Mouse (Mus musculus) lung, adult 2 months (tissue): Measurements from ENCODE around the gene Cntln. TPM values are rescaled to one million over a fixed set of nuclear protein-coding genes. Genes with fewer than 3 reads are reported as not detected.

Experiments
- DNase-seq: peaks from one replicate; pipeline ENCODE4 v3.0.0; 2022
- H3K4me1 ChIP-seq: fragments of 200-500 bp; 2 replicates; pipeline ENCODE4 v1.6.1; 2011; ENCODE audit warnings: low read length; ENCODE audit not compliant: control insufficient read depth, insufficient read depth
- H3K4me3 ChIP-seq: fragments of 200-500 bp; replicated peaks from 2 replicates; pipeline ENCODE3; 2011; ENCODE audit warnings: low read depth, mild to moderate bottlenecking, control low read depth, low read length; ENCODE audit errors: extremely low read depth
- CTCF ChIP-seq: fragments of 200-500 bp; IDR thresholded peaks from 2 replicates; pipeline ENCODE4 v1.5.1; 2011; ENCODE audit warnings: mild to moderate bottlenecking, low read length, control low read depth; ENCODE audit not compliant: insufficient read depth
- POLR2A ChIP-seq: fragments of 200-500 bp; IDR thresholded peaks from 2 replicates; pipeline ENCODE4 v1.6.1; 2011; ENCODE audit warnings: low read depth, mild to moderate bottlenecking, control low read depth, low read length, borderline replicate concordance; ENCODE audit errors: extremely low read depth
- WGBS: fragments of 180-500 bp; shearing (Covaris S2); methylation state at CpG from one replicate; pipeline ENCODE4 v1.1.7; 2018; 5-methylcytosine and 5-hydroxymethylcytosine counted together
- polyA plus RNA-seq: library from polyadenylated mRNA; depleted of rRNA; stranded (reverse); fragments of >200 nt; gene quantifications from 2 replicates; pipeline ENCODE4 v1.2.3, GENCODE M21; 2012; rRNA removed

Cntln gene
- 3.2 TPM in 2 replicates for polyA plus RNA-seq

DNA sequence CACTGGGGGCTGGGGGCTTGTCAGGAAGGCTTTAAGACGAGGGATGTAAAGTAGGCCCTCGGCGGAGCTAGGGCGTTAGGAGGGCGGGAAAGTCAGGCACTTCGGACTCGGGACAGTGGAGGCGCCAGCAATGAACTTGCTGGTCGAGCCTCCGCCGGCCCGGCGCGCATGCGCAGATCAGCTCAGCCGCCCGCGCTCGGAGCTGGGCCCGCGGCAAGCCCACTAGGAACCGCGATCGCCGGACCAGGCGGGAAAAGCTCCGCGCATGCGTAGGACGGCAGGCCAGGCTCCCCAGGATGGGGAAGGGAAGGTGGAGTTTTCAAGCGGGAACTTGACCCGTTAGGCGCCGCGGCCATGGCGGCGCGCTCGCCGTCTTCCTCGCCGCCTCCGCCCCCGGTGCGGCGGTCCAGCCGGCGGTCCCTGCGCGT lies at the start of gene Cntln:
TSS of gene Cntln (plus strand) at position 199 of the 428 bp plus-strand sequence.
- peak within 1 kb of the TSS; percentile 80 for H3K4me3 ChIP-seq
- no peaks in the 10 kb centered on the region for H3K4me1 ChIP-seq
- TF ChIP-seq POLR2A (peak; percentile 75; the same call in 1 of the 2 replicates), CTCF (0 out of 2 replicates have a peak, but pooled peaks have one; percentile 3)
- peak; percentile 90 for DNase-seq
- under 1% methylated on average over 50 of the region's 50 CpGs for WGBS

DNA sequence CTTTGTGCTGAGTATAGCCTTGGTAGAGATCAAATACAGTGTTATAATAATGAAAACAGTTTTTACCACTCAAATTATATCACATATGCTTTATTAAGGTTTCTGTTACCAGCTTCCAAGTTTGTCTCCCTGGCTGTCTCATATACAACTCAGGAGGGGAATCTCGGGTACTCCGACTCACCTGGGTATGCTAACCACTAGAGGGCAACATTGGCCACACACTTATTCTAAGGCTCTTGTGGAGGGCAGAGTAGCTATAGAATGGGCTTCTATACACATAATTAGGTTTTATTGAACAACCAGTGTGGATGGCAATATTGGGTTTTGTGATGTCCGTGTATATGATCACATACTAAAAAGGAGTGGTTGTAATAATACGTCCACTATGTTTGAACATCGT lies 47.1 kb upstream of the Cntln start:
- TF ChIP-seq CTCF = peak; percentile 23; the same call in 1 of the 2 replicates
- no peak for TF ChIP-seq POLR2A
- no peaks in the 10 kb centered on the region for H3K4me1 ChIP-seq
- H3K4me3 ChIP-seq = no peak overlapping the region
- 39% methylated on average over 5 of the region's 5 CpGs for WGBS
- no peak for DNase-seq

DNA sequence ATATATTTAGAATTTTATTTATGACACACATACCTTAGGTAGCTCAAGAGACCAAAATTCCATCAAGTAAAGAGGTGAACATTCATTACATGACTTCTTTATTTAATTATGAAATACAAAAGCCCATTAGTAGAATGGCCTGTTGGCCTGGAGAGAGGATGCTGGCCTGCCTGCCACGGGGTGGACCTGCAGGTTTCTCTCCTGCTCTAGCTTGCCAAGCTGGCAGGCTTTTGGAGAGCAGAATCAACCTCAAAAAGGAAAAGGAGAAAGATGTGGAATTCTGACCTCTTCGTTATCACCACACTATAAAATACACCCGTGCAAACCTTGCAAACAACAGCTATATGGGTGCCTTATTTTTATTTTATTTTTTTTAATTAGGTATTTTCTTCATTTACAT lies 45.6 kb upstream of the Cntln start:
- Histone ChIP-seq H3K4me3 (no peak overlapping the region), H3K4me1 (no peaks in the 10 kb centered on the region)
- DNase-seq = no peak
- 75% methylated on average over 3 of the region's 3 CpGs for WGBS
- TF ChIP-seq CTCF (no peak), POLR2A (no peak)

DNA sequence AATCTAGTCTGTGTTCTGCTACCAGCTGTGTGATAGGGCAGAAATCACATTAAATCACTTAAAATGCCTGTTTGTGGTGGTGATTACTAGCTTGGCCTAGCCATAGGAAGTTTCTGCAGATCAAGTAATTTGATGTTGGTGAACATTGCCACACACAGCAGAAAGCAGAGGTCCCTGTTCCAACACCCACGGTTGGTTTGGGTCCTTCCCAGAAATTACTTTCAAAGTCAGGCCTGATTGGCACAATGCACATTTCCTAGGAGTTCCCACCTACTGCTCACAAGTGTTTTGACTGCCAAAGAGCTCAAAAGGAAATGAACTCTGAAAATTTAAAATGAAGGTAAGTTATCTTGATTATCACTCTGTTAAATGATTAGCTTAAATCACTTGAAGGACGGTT lies 44.6 kb upstream of the Cntln start:
- no peak for DNase-seq
- Histone ChIP-seq H3K4me1 (no peaks in the 10 kb centered on the region), H3K4me3 (no peak overlapping the region)
- 74% methylated on average over 2 of the region's 2 CpGs for WGBS
- TF ChIP-seq CTCF = no peak
- no peak for TF ChIP-seq POLR2A

DNA sequence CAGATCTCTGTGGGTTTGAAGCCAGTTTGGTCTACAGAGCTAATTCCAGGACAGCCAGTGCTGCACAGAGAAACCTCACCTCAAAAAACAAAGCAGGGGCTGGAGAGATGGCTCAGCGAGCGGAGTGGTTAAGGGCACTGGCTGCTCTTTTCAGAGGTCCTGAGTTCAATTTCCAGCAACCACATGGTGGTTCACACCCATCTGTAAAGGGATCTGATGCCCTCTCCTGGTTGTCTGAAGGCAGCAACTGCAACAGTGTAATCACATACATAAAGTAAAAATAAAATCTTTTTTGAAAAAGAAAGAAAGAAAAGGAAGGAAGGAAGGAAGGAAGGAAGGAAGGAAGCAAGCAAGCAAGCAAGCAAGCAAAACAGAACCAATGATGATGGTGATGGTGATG lies 26.5 kb upstream of the Cntln start:
- WGBS = 81% methylated on average over 2 of the region's 2 CpGs
- TF ChIP-seq POLR2A (no peak), CTCF (no peak)
- DNase-seq = no peak

DNA sequence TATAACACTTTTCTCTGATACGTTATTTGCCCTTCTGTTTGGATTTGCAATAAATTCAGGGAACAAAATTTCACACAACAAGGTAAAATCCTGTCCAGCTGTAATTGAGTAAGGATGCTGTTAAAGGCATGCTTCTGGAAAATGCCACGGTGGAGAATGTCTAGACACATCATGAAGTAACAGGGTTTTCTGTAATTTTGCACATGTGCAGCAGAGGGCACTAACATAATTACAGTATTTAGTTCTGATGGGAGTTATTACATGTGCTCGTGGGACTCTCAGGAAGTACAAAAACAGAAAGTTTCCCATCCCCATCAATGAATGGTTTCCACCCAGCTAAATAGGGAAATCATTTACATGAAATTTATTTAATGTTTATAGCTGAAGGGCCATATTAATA lies 7.8 kb upstream of the Cntln start:
- Histone ChIP-seq H3K4me1 (no peaks in the 10 kb centered on the region), H3K4me3 (no peak overlapping the region)
- peak; percentile 23 for DNase-seq
- WGBS = 22% methylated on average over 3 of the region's 3 CpGs
- TF ChIP-seq CTCF = no peak
- no peak for TF ChIP-seq POLR2A

More for the DNA sequence above, 26.5 kb upstream of the Cntln start:
- H3K4me3 ChIP-seq = no peak overlapping the region
- no peaks in the 10 kb centered on the region for H3K4me1 ChIP-seq

DNA sequence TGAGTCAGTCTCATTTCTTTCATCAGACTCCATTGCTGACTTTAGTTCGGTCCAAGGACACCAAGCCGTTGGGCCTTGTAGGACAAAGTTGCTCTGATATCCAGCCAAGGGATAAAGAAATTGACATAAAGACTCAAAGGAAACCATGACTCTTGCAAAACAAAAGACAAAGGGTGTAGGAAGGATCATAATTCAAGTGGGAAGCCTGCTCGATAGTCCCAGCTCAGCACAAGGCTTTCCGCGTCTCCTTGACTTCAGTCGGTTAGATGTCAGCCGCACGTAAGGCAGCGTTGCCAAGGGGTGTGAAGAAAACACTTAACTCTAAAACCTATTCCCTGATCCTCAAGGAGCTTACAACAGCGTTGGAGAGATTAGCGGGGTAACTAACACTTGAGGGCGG lies 463 bp upstream of the Cntln start:
- DNase-seq = no peak
- WGBS = 55% methylated on average over 12 of the region's 12 CpGs

DNA sequence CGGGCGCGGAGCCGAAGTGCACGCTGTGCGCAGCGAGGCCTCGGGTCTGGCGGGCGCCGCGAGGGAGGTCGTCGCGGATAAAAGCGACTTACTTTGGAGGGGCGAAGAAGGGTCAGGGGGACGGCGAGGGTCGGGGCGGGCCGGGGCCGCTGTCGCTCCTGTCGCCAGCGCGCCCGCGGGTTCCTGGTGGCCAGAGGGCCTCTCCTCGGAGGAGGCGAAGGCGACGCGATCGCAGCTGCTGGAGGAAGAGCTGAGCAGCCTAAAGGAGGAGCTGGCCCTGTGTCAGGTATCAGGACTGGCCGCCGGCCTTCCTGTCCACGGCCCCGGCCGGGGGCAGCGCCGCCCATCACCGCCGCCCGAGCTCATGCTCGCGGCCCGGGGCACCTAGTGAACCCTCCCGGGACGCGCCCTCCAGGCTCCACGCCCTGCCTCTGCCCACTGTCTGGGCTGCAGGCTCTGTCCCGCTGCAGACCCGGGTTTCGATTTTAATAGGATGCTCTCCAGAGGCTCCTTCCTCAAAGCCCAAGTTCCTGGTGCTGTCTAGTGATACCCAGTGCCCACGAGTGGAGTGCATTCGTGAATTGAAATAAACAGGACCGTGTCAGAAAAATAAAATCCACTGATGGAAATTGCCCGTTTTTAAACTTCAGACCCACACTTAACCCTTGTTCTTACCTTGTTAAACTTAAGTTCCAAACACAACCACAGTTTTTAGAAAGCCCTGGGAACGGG lies 596 bp downstream of the Cntln start:
- 1% methylated on average over 60 of the region's 60 CpGs for WGBS
- H3K4me3 ChIP-seq = peak overlapping the region; percentile 80
- peak; percentile 57 for DNase-seq
- no peaks in the 10 kb centered on the region for H3K4me1 ChIP-seq
- 0 out of 2 replicates have a peak, but pooled peaks have one; percentile 28 for TF ChIP-seq POLR2A
- TF ChIP-seq CTCF = no peak

More for the DNA sequence above, 463 bp upstream of the Cntln start:
- H3K4me1 ChIP-seq = no peaks in the 10 kb centered on the region
- no peak overlapping the region for H3K4me3 ChIP-seq
- TF ChIP-seq POLR2A (no peak), CTCF (no peak)

DNA sequence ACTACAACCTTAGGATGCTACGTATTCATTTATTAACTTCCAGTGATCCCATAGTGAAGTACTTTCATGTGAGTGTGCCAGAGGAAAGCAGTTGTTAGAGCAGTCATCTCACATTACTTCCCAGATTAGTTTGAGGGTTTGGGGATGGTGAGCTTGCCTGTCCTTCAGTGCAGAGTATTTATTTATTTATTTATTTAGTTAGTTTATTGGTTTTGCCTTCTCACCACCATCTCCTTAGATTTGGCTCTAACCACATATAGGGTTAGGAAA lies 1.1 kb downstream of the Cntln start:
- TF ChIP-seq CTCF (no peak), POLR2A (no peak)
- Histone ChIP-seq H3K4me3 (peak overlapping the region; percentile 80), H3K4me1 (no peaks in the 10 kb centered on the region)
- 22% methylated on average over 1 of the region's 1 CpGs for WGBS
- no peak for DNase-seq

DNA sequence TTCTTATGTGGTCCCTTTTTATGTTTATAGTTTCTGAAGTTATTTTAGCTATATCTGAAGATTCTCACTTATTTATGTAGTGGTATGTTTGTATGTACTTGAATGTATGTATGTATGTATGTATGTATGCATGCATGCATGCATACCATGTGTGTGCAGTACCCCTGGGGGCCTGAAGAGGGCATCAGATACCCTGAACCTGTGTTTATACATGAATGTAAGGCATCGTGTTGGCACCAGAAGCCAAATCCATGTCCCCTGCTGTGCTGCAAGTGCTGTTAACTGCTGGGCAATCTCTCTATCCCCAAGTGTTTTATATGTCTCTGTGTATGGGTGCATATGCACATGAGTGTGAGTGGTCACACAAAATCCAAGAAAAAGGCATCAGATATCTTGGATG lies 34.3 kb downstream of the Cntln start:
- 85% methylated on average over 1 of the region's 1 CpGs for WGBS
- TF ChIP-seq POLR2A (no peak), CTCF (no peak)
- no peak for DNase-seq
- Histone ChIP-seq H3K4me1 (no peaks in the 10 kb centered on the region), H3K4me3 (no peak overlapping the region)
